Mouse (Mus musculus) heart, postnatal 0 days (tissue): ENCODE results near the gene Grb2. TPM values are rescaled to one million over a fixed set of nuclear protein-coding genes. Genes with fewer than 3 reads are reported as not detected.

ENCODE experiments used
- ATAC-seq: fragments of 200-750 bp; cut with Nextera tagmentation; 2 replicates; pipeline ENCODE4 v1.8.0; 2017; ENCODE audit warnings: low read depth, moderate number of reproducible peaks, moderate library complexity; ENCODE audit not compliant: insufficient read depth
- DNase-seq: peaks from one replicate; pipeline ENCODE4 v3.0.0-alpha.2; 2016; ENCODE audit warnings: low spot score
- H3K27ac ChIP-seq: fragments of 300-500 bp; sonication (generic); 2 replicates; pipeline ENCODE4 v1.5.1; 2014; ENCODE audit warnings: low read depth, mild to moderate bottlenecking
- H3K27me3 ChIP-seq: fragments of 300-500 bp; sonication (generic); 2 replicates; pipeline ENCODE4 v1.6.1; 2014; ENCODE audit warnings: low read length, mixed read lengths; ENCODE audit not compliant: control insufficient read depth, insufficient read depth
- H3K36me3 ChIP-seq: fragments of 300-500 bp; sonication (generic); replicated peaks from 2 replicates; pipeline ENCODE4 v1.6.1; 2014; ENCODE audit warnings: low read length, mixed read lengths; ENCODE audit not compliant: control insufficient read depth, insufficient read depth
- H3K4me1 ChIP-seq: fragments of 300-500 bp; sonication (generic); 2 replicates; pipeline ENCODE4 v1.6.1; 2014; ENCODE audit warnings: antibody characterized with exemption; ENCODE audit not compliant: control insufficient read depth, insufficient read depth
- H3K4me2 ChIP-seq: fragments of 300-500 bp; sonication (generic); 2 replicates; pipeline ENCODE4 v1.6.1; 2014; ENCODE audit warnings: low read depth, mild to moderate bottlenecking, low read length, moderate library complexity
- H3K4me3 ChIP-seq: fragments of 300-500 bp; sonication (generic); 2 replicates; pipeline ENCODE4 v1.5.1; 2014; ENCODE audit warnings: low read depth, low read length
- H3K9ac ChIP-seq: fragments of 300-500 bp; sonication (generic); replicated peaks from 2 replicates; pipeline ENCODE4 v1.6.1; 2014; ENCODE audit warnings: low read depth, low read length, mixed read lengths
- H3K9me3 ChIP-seq: fragments of 300-500 bp; sonication (generic); replicated peaks from 2 replicates; pipeline ENCODE4 v1.6.1; 2016; ENCODE audit warnings: low read length; ENCODE audit not compliant: control insufficient read depth
- CTCF ChIP-seq: IDR thresholded peaks from 2 replicates; pipeline ENCODE4 v1.5.1; 2016; ENCODE audit warnings: antibody characterized with exemption, control low read depth, low read depth
- EP300 ChIP-seq: IDR thresholded peaks from 2 replicates; pipeline ENCODE4 v1.6.1; 2016; ENCODE audit warnings: antibody characterized with exemption, low read depth
- WGBS: fragments of 180-500 bp; shearing (Covaris S2); extraction: QIAGEN DNeasy Blood & Tissue Kit; methylation state at CpG from one replicate; pipeline ENCODE4 v1.1.7; 2014; 5-methylcytosine and 5-hydroxymethylcytosine counted together
- polyA plus RNA-seq: library from polyadenylated mRNA; unstranded; fragments of >200 nt; fragmentation: Nextera tagmentation; extraction: Ambion mirVana; gene quantifications from 2 replicates; pipeline ENCODE4 v1.2.1, GENCODE M21; 2015
- total RNA-seq: library from RNA; depleted of rRNA; stranded (reverse); fragments of >200 nt; gene quantifications from 2 replicates; pipeline ENCODE4 v1.2.3, GENCODE M21; 2014; ENCODE audit warnings: low replicate concordance

The Grb2 gene
- total and polyA plus RNA-seq, 2 experiments from 2014 or later: 96.9 to 126 TPM

DNA sequence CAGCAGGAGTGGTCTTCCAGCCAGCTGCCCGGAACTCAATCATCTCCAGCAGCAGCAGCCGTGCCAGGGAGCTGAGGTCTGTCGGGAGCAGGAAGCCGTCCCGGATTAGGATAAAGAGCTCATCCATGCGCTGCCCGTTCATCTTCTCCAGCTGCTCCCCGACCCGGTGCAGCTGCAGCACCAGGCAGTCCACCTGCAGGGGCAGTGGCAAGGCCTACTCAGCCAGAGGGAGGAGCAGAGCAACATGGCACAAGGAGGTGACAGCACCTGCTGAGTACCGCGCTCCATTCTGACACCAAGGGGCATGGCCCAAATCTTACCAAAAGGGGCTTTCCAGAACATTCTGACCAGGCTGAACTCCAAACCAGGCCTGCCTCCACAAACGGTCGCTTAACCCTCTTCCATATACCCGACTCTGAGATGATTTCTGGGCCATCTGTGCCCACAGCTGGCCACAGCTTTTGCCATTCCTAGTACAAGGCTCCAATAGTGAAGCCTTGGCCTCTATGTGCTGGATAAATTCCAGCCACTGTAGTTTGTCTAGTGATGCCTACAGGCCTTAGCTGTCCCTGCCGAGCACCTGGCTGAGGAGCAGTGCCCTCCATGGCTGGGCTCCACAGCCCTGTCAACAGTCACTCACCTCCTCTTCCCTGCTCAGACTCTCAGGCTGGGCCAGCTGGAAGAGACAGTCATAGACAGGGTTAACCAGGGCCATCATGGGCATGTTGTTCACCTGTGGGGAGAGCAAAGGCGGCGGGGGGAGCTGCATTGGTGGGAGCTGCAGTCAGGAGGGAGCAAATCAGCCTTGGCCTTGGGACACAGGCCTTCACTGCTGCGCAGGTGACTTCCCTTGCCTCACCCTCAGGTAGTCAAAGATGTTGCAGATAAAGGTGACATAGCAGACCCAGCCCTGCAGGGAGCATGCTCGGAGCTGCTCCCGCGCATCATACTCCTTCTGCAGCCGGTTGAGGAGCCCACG is 99.7 kb downstream of the Grb2 start:
- Histone ChIP-seq H3K4me3 (no peak overlapping the region), H3K9ac (no peak overlapping the region), H3K4me1 (peaks cover 15% of the 10 kb centered on the region; the same call in 1 of the 2 replicates), H3K27ac (no peak overlapping the region), H3K4me2 (no peak overlapping the region), H3K9me3 (no peaks in the 10 kb centered on the region), H3K36me3 (peaks cover 41% of the 10 kb centered on the region), H3K27me3 (no peaks in the 10 kb centered on the region)
- WGBS: 76% methylated on average over 23 of the region's 23 CpGs
- ATAC-seq (no peak), DNase-seq (no peak)
- no peak for TF ChIP-seq EP300
- no peak for TF ChIP-seq CTCF

DNA sequence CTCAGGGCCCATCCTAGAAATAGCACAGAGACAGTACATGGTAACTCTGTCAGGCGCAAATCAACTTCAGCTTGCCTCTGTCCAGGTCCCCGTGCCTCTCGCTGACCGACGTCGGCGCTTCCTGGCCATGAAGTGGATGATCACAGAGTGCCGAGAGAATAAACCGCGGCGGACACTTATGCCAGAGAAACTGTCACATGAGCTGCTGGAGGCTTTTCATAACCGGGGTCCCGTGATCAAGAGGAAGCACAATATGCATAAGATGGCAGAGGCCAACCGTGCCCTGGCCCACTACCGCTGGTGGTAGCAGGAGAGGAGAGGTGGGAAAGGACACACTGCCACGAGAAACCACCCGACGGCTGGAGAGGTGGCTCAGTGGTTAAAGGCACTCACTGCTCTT is 101.7 kb downstream of the Grb2 start:
- Histone ChIP-seq H3K27ac (no peak overlapping the region), H3K9ac (no peak overlapping the region), H3K27me3 (no peaks in the 10 kb centered on the region), H3K4me1 (peaks cover 21% of the 10 kb centered on the region; the same call in 1 of the 2 replicates), H3K4me3 (no peak overlapping the region), H3K36me3 (peaks cover 41% of the 10 kb centered on the region), H3K4me2 (no peak overlapping the region), H3K9me3 (no peaks in the 10 kb centered on the region)
- ATAC-seq (no peak), DNase-seq (no peak)
- WGBS: 88% methylated on average over 18 of the region's 18 CpGs
- TF ChIP-seq CTCF (no peak), EP300 (no peak)

DNA sequence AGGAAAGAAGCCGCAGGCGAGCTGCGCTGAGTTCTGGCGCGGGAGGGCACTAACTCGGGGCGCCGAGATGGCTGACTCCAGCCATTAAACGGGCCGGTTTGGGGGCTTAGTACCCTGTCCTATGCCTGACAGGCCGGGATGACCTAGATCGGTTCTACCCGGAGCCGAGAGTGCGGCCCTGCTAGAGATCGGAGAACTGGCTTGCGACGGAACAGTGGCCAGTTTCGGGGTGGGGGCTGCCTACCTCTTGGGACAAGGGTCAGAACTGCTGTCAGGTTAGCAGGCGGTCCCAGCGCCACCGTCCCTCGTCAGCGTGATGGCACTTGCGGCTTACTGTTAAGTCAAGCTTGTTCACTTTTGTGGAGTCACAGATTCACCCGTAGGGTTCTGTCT is 104.1 kb downstream of the Grb2 start:
- no peaks in the 10 kb centered on the region for H3K27me3 ChIP-seq
- H3K9ac ChIP-seq: peak overlapping the region; percentile 96
- H3K27ac ChIP-seq: peak overlapping the region; percentile 97
- no peaks in the 10 kb centered on the region for H3K9me3 ChIP-seq
- TF ChIP-seq CTCF (no peak), EP300 (no peak)
- whole genome bisulfite sequencing: under 1% methylated on average over 26 of the region's 26 CpGs
- peak overlapping the region; percentile 92 for H3K4me3 ChIP-seq
- ATAC-seq: peak; percentile 25
- peaks cover 37% of the 10 kb centered on the region for H3K36me3 ChIP-seq
- H3K4me1 ChIP-seq: peaks cover 21% of the 10 kb centered on the region; the same call in 1 of the 2 replicates
- peak overlapping the region; percentile 71 for H3K4me2 ChIP-seq
- DNase-seq: no peak

DNA sequence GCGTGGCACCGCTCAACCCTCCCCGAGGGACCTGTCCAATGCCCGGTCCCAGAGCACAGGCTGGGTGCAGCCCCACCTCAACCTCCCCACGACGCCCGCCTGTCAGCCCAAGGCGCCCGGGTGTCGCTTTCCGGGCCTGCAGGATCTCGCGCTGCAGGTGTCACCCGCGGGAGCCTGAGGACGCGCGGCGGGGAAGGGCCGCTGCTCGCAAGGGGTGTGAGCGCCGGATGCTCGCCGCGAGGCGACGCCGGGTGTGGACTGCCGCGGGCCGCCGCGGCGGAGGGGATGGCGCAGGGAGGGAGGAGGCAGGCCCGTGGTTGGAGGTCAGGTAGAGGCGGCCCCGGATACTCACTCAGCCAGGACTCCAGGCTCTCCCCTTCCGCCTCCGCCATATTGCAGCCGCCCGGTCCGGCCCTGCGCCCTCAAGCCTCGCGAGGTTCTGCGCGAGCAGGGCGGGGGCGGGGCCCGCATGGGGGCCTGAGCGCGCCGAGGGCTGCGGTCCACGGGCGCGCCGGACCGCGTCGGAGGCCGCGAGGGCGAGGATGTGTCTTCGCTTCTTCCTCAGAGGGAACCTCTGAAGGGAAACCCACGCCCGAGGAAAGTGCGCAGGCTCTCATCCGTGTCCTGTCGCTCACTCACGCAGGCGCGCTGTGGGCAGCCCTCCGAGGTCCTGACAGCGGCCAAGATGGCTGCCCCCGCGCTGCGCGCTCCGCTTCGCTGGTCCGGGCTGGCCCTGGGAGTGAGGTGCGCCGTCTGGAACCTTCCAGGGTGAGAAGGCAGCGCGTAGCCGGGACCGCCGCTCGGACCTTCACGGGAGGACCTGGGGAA is 104.7 kb downstream of the Grb2 start, which contains the start of the genes Mrps7 and Gga3:
Gene Mrps7, plus strand, starts transcription at position 450 of the 828 bp plus-strand sequence.
Gene Gga3, minus strand, starts transcription at position 576 of the 828 bp plus-strand sequence.
- Histone ChIP-seq H3K9ac (peak within 1 kb of the TSS; percentile 96), H3K36me3 (peaks cover 35% of the 10 kb centered on the region), H3K4me2 (peak within 1 kb of the TSS; percentile 71), H3K27ac (peak within 1 kb of the TSS; percentile 97), H3K27me3 (no peaks in the 10 kb centered on the region), H3K4me3 (peak within 1 kb of the TSS; percentile 92), H3K9me3 (no peaks in the 10 kb centered on the region), H3K4me1 (peaks cover 21% of the 10 kb centered on the region; the same call in 1 of the 2 replicates)
- peak; percentile 96 for ATAC-seq
- TF ChIP-seq CTCF (no peak), EP300 (peak; percentile 96)
- DNase-seq: peak; percentile 87
- WGBS: under 1% methylated on average over 90 of the region's 93 CpGs

DNA sequence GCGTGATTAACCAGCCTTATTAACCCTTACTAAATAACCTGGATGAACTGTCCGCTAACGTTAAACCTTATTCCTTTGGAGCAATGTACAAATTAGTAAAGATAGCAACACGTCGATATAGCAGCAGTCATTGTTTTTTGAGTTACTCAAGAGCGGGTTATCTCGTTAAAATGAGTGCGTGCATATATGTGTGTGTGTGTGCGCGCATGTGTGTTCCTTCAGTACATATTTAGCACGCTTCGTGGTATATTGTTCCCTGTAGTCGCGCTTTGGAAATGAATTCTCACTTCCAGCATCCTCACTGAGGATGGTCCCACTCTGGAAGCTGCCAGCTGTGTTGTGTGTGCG is 105.3 kb downstream of the Grb2 start:
- H3K4me1 ChIP-seq: peaks cover 21% of the 10 kb centered on the region; the same call in 1 of the 2 replicates
- H3K9me3 ChIP-seq: no peaks in the 10 kb centered on the region
- H3K9ac ChIP-seq: peak overlapping the region; percentile 96
- no peak for DNase-seq
- peak overlapping the region; percentile 97 for H3K27ac ChIP-seq
- WGBS: 4% methylated on average over 15 of the region's 15 CpGs
- ATAC-seq: no peak
- peaks cover 29% of the 10 kb centered on the region for H3K36me3 ChIP-seq
- TF ChIP-seq EP300 (no peak), CTCF (no peak)
- no peaks in the 10 kb centered on the region for H3K27me3 ChIP-seq
- H3K4me3 ChIP-seq: peak overlapping the region; percentile 92
- peak overlapping the region; percentile 71 for H3K4me2 ChIP-seq
